Mouse (Mus musculus): Measurements from ENCODE around the gene Eif2b3.

- no peak for TF ChIP-seq CTCF (IDR thresholded peaks at IDR 0.05; ENCODE audit: low read depth, low read length)
- TF ChIP-seq POLR2A (IDR thresholded peaks at IDR 0.05; ENCODE audit: extremely low read depth, insufficient read depth, low read length) = no peak
These were observed 875 bp upstream of the Eif2b3 start for GRCm38 (mm10) chr4:117018327-117018726.
